Mouse (Mus musculus) MEL (cell line): ENCODE data around the gene Kynu.

Experiments
- CHD1 ChIP-seq: IDR thresholded peaks from 2 replicates; pipeline ENCODE4 v1.6.1; 2012; ENCODE audit warnings: low read depth, mild to moderate bottlenecking, inconsistent platforms, low read length, improper control_type of control experiment
- EP300 ChIP-seq, 2 experiments: IDR thresholded peaks; 2 replicates each; pipeline ENCODE4 v1.6.1; 2011; ENCODE audit warnings: improper control_type of control experiment in 2 of 2, low read length in 2 of 2, low read depth in 1 of 2, mild to moderate bottlenecking in 1 of 2
- KAT2A ChIP-seq: conservative IDR thresholded peaks from 2 replicates; pipeline ENCODE4 v1.6.1; 2012; ENCODE audit warnings: low read depth, low read length, improper control_type of control experiment, inconsistent platforms
- MAX ChIP-seq: IDR thresholded peaks from 2 replicates; pipeline ENCODE4 v1.6.1; 2011; ENCODE audit warnings: low read length, improper control_type of control experiment
- POLR2A ChIP-seq, 2 experiments: IDR thresholded peaks; 2 replicates each; pipeline ENCODE4 v1.6.1; 2011 to 2012; ENCODE audit warnings: low read length in 2 of 2, mild to moderate bottlenecking in 2 of 2, control low read depth in 1 of 2, improper control_type of control experiment in 1 of 2, low read depth in 1 of 2, moderate library complexity in 1 of 2; ENCODE audit not compliant: control insufficient read depth in 1 of 2, insufficient read depth in 1 of 2, poor library complexity in 1 of 2
- POLR2AphosphoS5 ChIP-seq: IDR thresholded peaks from 2 replicates; pipeline ENCODE4 v1.6.1; 2012; ENCODE audit warnings: low read depth, borderline replicate concordance, mild to moderate bottlenecking, inconsistent platforms, low read length, moderate library complexity, mixed read lengths
- RAD21 ChIP-seq: IDR thresholded peaks from 2 replicates; pipeline ENCODE4 v1.6.1; 2011; ENCODE audit warnings: mild to moderate bottlenecking, low read depth, low read length, improper control_type of control experiment
- TCF12 ChIP-seq: IDR thresholded peaks from 2 replicates; pipeline ENCODE4 v1.6.1; 2014; ENCODE audit warnings: low read depth, mild to moderate bottlenecking, inconsistent platforms, low read length, improper control_type of control experiment, moderate library complexity

DNA sequence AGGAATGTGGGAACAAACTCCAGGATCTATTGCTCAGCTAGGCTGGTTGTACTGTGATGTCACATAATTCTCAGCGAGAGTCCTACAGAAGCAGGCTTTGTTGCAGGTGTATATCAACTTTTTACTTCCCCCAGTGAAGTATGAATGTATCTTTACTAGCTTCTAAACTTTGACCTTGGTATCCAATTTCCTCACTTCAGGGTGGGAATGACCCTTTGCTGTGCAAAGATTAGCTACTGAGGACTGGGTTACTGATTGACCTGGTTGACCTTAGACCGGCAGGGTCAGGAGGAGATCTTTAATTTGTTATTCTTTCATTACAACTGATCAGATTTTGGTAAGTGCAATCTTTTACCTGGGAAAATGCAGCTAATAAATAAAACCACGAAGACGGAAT, 758 bp downstream of the Kynu start:
- no peak for TF ChIP-seq POLR2A (IDR thresholded peaks at IDR 0.05; ENCODE audit: control insufficient read depth in 1 of 2, insufficient read depth in 1 of 2, low read depth in 1 of 2, low read length in 2 of 2, poor library complexity in 1 of 2)
- no peak for TF ChIP-seq CHD1
- no peak for TF ChIP-seq KAT2A
- no peak for TF ChIP-seq RAD21
- no peak for TF ChIP-seq POLR2AphosphoS5
- no peak for TF ChIP-seq EP300 (IDR thresholded peaks at IDR 0.05; ENCODE audit: low read depth in 1 of 2, low read length in 2 of 2)
- no peak for TF ChIP-seq MAX
- no peak for TF ChIP-seq TCF12
